Mouse (Mus musculus): ENCODE data around the gene Gm44511.

Gene Gm44511

GRCm38 (mm10) chr6:128842356-128842944 lies 16.3 kb upstream of the Gm44511 start:
- CTCF ChIA-PET = interaction anchor here (0.5 to 1.2 kb wide), 2 partner anchors 46 to 164 kb away, joined by 3 to 4 read pairs; no protein-coding TSS in a partner anchor

GRCm38 (mm10) chr6:128841327-128842089 lies 15.4 kb upstream of the Gm44511 start:
- CTCF ChIA-PET = interaction anchor here (0.5 to 0.7 kb wide), 3 partner anchors 45 to 397 kb away, joined by 3 to 5 read pairs (median 3); no protein-coding TSS in a partner anchor

- CTCF ChIA-PET = interaction anchor here (0.6 to 0.8 kb wide), 4 partner anchors 27 to 438 kb away, joined by 3 to 5 read pairs (median 3); no protein-coding TSS in a partner anchor
Measured at GRCm38 (mm10) chr6:128840669-128841068, 14.6 kb upstream of the Gm44511 start.

GRCm38 (mm10) chr6:128839921-128840320 lies 13.8 kb upstream of the Gm44511 start:
- CTCF ChIA-PET = interaction anchor here (0.6 to 0.8 kb wide), 3 partner anchors 26 to 385 kb away, joined by 3 to 4 read pairs (median 3); no protein-coding TSS in a partner anchor

- CTCF ChIA-PET = no interaction called here
Measured at GRCm38 (mm10) chr6:128839266-128839771, 13.2 kb upstream of the Gm44511 start.

GRCm38 (mm10) chr6:128838342-128839265 lies 12.5 kb upstream of the Gm44511 start:
- CTCF ChIA-PET = interaction anchor here (0.8 to 1.4 kb wide), 3 partner anchors 11 to 78 kb away, joined by 3 to 5 read pairs (median 3); no protein-coding TSS in a partner anchor

- CTCF ChIA-PET = interaction anchor here (0.7 to 1.4 kb wide), 4 partner anchors 12 to 470 kb away, joined by 3 to 5 read pairs (median 3); no protein-coding TSS in a partner anchor
Measured at GRCm38 (mm10) chr6:128837454-128838341, 11.6 kb upstream of the Gm44511 start.

- CTCF ChIA-PET = no interaction called here
Measured at GRCm38 (mm10) chr6:128836955-128837334, 10.8 kb upstream of the Gm44511 start.

- CTCF ChIA-PET = interaction anchor here (1.1 kb wide), 1 partner anchor 34 kb away, joined by 3 read pairs; no protein-coding TSS in a partner anchor
Measured at GRCm38 (mm10) chr6:128836191-128836954, 10.3 kb upstream of the Gm44511 start.

- CTCF ChIA-PET = interaction anchor here (1.1 kb wide), 1 partner anchor 33 kb away, joined by 3 read pairs; no protein-coding TSS in a partner anchor
Measured at GRCm38 (mm10) chr6:128835571-128835970, 9.5 kb upstream of the Gm44511 start.

- CTCF ChIA-PET = interaction anchor here (0.6 kb wide), 1 partner anchor 59 kb away, joined by 3 read pairs; no protein-coding TSS in a partner anchor
Measured at GRCm38 (mm10) chr6:128833046-128833445, 6.9 kb upstream of the Gm44511 start.

GRCm38 (mm10) chr6:128829837-128830236 lies 3.7 kb upstream of the Gm44511 start:
- CTCF ChIA-PET = no interaction called here

GRCm38 (mm10) chr6:128826781-128827180 lies 666 bp upstream of the Gm44511 start:
- CTCF ChIA-PET = no interaction called here

GRCm38 (mm10) chr6:128818083-128818802 lies 7.9 kb downstream of the Gm44511 start:
- CTCF ChIA-PET = no interaction called here

GRCm38 (mm10) chr6:128808532-128808931 lies 17.6 kb downstream of the Gm44511 start:
- CTCF ChIA-PET = no interaction called here

GRCm38 (mm10) chr6:128807021-128807420 lies 19.1 kb downstream of the Gm44511 start:
- CTCF ChIA-PET = interaction anchor here (0.8 to 1.3 kb wide), 2 partner anchors 9 to 447 kb away, joined by 4 read pairs; no protein-coding TSS in a partner anchor

- CTCF ChIA-PET = interaction anchor here (0.7 to 1.4 kb wide), 2 partner anchors 33 to 375 kb away, joined by 3 to 5 read pairs; partner anchors contain the start of gene Clec2d
Measured at GRCm38 (mm10) chr6:128804823-128805640, 21.1 kb downstream of the Gm44511 start.

Measured in spleen, embryonic (tissue).